Mouse (Mus musculus): ENCODE measurements around the gene Gm13040.
"Not testable (repeated sequence)": the region's sequence is repeated elsewhere in the genome, so short reads cannot be mapped to it uniquely, and the experiment has no call there.

DNA sequence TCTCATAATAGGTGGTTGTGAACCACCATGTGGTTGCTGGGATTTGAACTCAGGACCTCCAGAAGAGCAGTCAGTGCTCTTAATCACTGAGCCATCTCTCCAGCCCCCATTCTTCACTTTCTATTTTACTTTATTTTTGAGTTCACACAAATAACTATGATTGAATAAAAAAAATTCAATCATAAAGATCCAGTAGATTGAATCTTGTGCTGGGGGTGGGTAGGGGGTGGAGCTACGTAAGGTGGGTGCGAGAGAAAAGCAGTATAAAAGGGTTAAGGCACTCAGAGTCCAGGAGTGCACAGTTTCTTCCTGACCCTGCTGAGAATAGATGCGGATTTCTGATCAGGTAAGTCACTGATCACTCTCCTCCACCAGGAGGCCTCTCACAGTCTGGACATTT, 15.6 kb downstream of the Gm13040 start, which contains the start of the genes BC080695 and Gm13057:
- not testable (repeated sequence) for TF ChIP-seq EP300 (IDR thresholded peaks at IDR 0.05; ENCODE audit: insufficient read depth, low read depth, low read length); CTCF (IDR thresholded peaks at IDR 0.05)

Data from heart, adult 2 months (tissue).